Mouse (Mus musculus) c-Kit-positive CD71-negative TER-119-negative erythroid progenitor cells, embryonic 14.5 days (primary cell): Measurements from ENCODE around the gene Olfr211.
A peak's percentile ranks its signal among the peaks of the same experiment; 100 is the strongest.
"Not testable (repeated sequence)": the region's sequence is repeated elsewhere in the genome, so short reads cannot be mapped to it uniquely, and the experiment has no call there.

Experiments
- DNase-seq: peaks from one replicate; pipeline ENCODE4 v3.0.0-alpha.2; 2013; ENCODE audit warnings: low read depth

The Olfr211 gene

DNA sequence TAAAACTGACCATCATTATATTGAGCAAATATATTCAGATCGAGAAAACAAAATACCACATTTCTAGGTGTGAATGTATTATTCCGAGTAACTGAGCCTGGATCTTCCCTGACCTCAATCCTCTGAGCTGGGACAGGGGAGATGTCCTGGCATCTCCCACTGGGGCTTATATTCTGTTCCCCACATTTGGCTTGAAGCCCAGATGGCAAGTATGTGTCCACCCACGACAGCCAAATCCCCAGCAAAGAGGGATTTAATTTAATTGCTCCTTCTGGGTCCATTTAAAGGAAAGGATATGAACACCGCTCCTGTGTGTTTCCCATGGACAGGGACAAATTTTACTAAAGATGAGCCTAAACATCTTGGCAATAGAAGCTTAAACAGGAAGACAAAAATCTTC is at the start of gene Olfr211:
Olfr211 (plus strand) TSS at position 301 of the 400 bp plus-strand sequence.
- no peak for DNase-seq

- DNase-seq = no peak
Measured at GRCm38 (mm10) chr6:116439531-116439930, 49.4 kb upstream of the Olfr211 start.

- DNase-seq = no peak
Measured at GRCm38 (mm10) chr6:116440447-116440846, 48.4 kb upstream of the Olfr211 start.

- DNase-seq = no peak
Measured at GRCm38 (mm10) chr6:116440849-116441248, 48.0 kb upstream of the Olfr211 start.

DNA sequence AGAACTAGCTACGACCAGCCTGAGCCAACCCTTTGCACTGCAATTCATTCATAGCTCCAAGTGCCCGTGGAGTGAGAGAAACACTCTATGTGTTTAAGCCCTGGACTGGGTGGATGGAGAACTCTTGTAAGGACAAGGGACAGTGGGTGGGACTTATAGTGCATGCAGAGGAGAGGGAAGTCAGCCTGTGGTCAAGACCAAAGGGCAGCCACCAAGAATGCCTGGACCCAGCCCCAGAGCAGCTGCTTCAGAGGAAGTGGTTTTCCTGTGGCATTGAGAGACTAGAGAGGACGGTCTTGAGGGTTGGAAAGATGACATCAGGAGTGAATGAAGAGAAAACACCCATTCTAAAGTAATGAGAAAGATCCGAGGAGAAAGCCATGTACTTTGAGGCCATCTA is 33.1 kb upstream of the Olfr211 start:
- DNase-seq = peak; percentile 42

DNA sequence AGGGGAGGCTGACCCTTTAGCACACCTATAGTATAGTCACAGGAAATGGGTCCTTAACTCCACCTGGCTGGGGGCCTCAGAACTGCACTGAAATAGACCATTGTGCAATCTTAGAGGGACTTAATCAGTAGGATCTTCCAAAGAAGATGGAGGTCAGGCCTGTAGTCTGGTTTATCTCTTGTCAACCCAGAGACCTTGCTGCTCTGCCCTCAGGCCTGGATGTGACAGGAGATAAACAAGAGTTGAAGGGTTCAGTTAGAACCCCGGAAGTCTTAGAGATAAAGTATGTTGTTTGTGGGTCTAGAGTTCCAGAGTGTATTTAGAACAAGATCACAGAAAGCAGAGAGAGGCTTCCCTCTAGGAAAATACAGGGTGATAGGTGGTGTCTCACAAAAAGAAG is 32.4 kb upstream of the Olfr211 start:
- no peak for DNase-seq

DNA sequence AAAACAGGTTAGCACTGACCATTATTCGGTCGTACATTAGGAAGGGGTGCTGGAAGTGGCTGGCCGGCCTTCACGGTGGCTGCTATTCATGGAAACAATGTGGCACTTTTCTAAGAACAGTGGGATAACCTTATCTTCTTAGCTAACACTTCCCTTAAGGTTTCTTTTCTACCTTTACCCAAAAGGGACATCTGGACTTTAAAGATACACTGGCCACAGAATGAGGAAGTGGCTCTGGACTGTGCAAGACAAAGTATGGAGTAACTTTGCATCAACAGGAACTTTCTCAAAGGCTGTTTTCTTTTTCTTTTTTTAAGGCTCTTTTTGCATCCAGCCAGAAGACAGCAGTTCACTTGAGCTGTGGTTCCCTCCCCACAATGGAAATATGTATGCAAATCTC is 30.2 kb upstream of the Olfr211 start:
- no peak for DNase-seq

- DNase-seq = no peak
Measured at GRCm38 (mm10) chr6:116459232-116459631, 29.7 kb upstream of the Olfr211 start.

GRCm38 (mm10) chr6:116460544-116461283 is 28.2 kb upstream of the Olfr211 start, which contains the start of gene Alox5:
Gene Alox5, minus strand, starts transcription at chr6:116461178.
- no peak for DNase-seq

GRCm38 (mm10) chr6:116468081-116468480 is 20.8 kb upstream of the Olfr211 start:
- DNase-seq = no peak

DNA sequence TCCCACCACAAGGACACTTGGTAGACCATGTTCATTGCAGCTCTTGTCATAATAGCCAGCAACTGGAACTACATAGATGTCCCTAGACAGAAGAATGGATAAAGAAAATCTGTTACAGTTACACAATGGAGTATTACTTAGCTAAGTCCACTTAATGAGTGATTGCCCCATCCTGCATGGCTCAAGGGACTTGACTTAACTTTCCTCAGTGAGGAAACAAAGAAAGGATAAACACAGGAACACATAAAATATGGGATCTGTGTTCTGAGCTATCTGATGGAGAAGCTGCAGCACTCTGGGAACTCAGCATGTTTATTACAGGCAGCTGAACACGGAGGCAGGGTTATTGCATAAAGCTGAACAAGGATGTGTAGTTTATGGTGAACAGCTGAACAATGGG is 3.8 kb upstream of the Olfr211 start:
- no peak for DNase-seq

GRCm38 (mm10) chr6:116486833-116487232 is 2.1 kb upstream of the Olfr211 start:
- DNase-seq = no peak

DNA sequence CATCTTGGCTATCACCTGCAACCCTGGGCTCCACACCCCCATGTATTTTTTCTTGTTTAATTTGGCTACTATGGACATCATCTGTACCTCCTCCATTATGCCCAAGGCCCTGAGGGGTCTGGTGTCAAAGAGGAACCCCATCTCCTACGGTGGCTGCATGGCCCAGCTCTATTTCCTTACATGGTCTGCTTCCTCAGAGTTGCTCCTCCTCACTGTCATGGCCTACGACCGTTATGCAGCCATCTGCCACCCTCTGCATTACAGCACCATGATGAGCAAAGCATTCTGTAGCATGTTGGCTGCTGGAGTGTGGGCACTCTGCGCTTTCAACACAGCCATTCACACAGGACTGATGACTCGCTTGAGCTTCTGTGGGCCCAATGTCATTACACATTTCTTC is 4.9 kb downstream of the Olfr211 start:
- DNase-seq = no peak

DNA sequence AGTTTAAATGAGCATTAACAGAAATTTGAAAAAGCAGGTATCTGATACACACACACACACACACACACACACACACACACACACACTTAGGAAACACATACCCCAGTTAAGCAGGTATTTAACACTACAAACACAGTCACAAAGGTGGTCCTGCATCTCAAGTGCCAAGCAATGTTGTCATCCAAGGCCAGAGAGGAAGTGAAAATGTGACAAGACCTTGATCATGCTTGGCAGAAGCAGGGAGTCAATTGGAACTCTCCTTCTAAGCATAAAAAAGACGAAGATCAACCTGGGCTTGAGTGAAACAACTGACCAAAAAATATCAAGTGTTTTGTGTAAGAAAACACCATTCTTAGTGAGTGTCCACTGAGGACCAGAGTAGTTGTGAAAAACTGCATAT is 7.1 kb downstream of the Olfr211 start:
- no peak for DNase-seq

GRCm38 (mm10) chr6:116506302-116507003 is 17.6 kb downstream of the Olfr211 start, which contains the start of gene Olfr212:
Gene Olfr212, plus strand, starts transcription at chr6:116506516.
- not testable (repeated sequence) for DNase-seq

DNA sequence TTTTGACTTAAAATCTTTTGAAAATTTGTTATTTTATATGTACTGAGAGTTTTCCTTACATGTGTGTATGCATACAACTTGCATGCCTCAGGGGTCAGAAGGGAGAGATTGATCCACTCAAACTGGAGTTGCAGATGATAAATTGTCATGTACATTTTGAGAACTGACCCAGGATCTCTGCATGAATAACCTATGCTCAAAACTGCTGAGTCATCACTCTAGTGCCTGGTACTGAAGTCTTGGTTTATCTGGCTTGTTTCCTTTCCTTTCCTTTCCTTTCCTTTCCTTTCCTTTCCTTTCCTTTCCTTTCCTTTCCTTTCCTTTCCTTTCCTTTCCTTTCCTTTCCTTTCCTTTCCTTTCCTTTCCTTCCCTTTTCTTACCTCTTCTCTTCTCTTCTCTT is 25.9 kb downstream of the Olfr211 start:
- DNase-seq = no peak

- DNase-seq = no peak
Measured at GRCm38 (mm10) chr6:116538156-116538555, 49.3 kb downstream of the Olfr211 start, which contains the start of gene Olfr213. Gene Olfr213, plus strand, starts transcription at chr6:116538456.

- DNase-seq = no peak
Measured at GRCm38 (mm10) chr6:116542500-116542899, 53.6 kb downstream of the Olfr211 start.
